Mouse (Mus musculus) limb, embryonic 11.5 days (tissue): ENCODE data around the gene Phf2. TPM values are rescaled to one million over a fixed set of nuclear protein-coding genes. Genes with fewer than 3 reads are reported as not detected.
A peak's percentile ranks its signal among the peaks of the same experiment; 100 is the strongest.
"Not testable (repeated sequence)": the region's sequence is repeated elsewhere in the genome, so short reads cannot be mapped to it uniquely, and the experiment has no call there.

Experiments used
- ATAC-seq: fragments of 200-750 bp; cut with Nextera tagmentation; 2 replicates; pipeline ENCODE4 v1.8.0; 2017; ENCODE audit warnings: low read depth; ENCODE audit not compliant: insufficient number of reproducible peaks, low FRiP score, low TSS enrichment
- DNase-seq: peaks from one replicate; pipeline ENCODE4 v3.0.0-alpha.2; 2015; ENCODE audit warnings: low spot score
- H3K27ac ChIP-seq: fragments of 300-500 bp; sonication (generic); replicated peaks from 2 replicates; pipeline ENCODE4 v1.5.1; 2014; ENCODE audit warnings: low read depth, mild to moderate bottlenecking, low read length
- H3K27me3 ChIP-seq: fragments of 300-500 bp; sonication (generic); 2 replicates; pipeline ENCODE4 v1.6.1; 2014; ENCODE audit warnings: mild to moderate bottlenecking, low read length, mixed read lengths; ENCODE audit not compliant: control insufficient read depth, insufficient read depth
- H3K36me3 ChIP-seq: fragments of 300-500 bp; sonication (generic); 2 replicates; pipeline ENCODE4 v1.6.1; 2014; ENCODE audit warnings: mild to moderate bottlenecking, low read length, moderate library complexity, mixed read lengths; ENCODE audit not compliant: control insufficient read depth, insufficient read depth
- H3K4me1 ChIP-seq: fragments of 300-500 bp; sonication (generic); 2 replicates; pipeline ENCODE4 v1.6.1; 2014; ENCODE audit warnings: low read length, mixed read lengths; ENCODE audit not compliant: control insufficient read depth, insufficient read depth
- H3K4me2 ChIP-seq: fragments of 300-500 bp; sonication (generic); 2 replicates; pipeline ENCODE4 v1.6.1; 2014; ENCODE audit warnings: low read depth, mild to moderate bottlenecking, moderate library complexity; ENCODE audit not compliant: severe bottlenecking
- H3K4me3 ChIP-seq: fragments of 300-500 bp; sonication (generic); 2 replicates; pipeline ENCODE4 v1.5.1; 2014; ENCODE audit warnings: low read depth, low read length
- H3K9ac ChIP-seq: fragments of 300-500 bp; sonication (generic); 2 replicates; pipeline ENCODE4 v1.6.1; 2014; ENCODE audit warnings: mild to moderate bottlenecking, low read length
- H3K9me3 ChIP-seq: fragments of 300-500 bp; sonication (generic); 2 replicates; pipeline ENCODE4 v1.6.1; 2016; ENCODE audit warnings: low read length; ENCODE audit not compliant: control insufficient read depth
- WGBS: fragments of 180-500 bp; shearing (Covaris S2); extraction: QIAGEN DNeasy Blood & Tissue Kit; methylation state at CpG from one replicate; pipeline ENCODE4 v1.1.7; 2014; 5-methylcytosine and 5-hydroxymethylcytosine counted together
- polyA plus RNA-seq: library from polyadenylated mRNA; unstranded; fragments of >200 nt; fragmentation: Nextera tagmentation; extraction: Ambion mirVana; gene quantifications from 2 replicates; pipeline ENCODE4 v1.2.1, GENCODE M21; 2014

Phf2 gene
- polyA plus RNA-seq, 1 experiment from 2014 or later = 11.6 TPM

DNA sequence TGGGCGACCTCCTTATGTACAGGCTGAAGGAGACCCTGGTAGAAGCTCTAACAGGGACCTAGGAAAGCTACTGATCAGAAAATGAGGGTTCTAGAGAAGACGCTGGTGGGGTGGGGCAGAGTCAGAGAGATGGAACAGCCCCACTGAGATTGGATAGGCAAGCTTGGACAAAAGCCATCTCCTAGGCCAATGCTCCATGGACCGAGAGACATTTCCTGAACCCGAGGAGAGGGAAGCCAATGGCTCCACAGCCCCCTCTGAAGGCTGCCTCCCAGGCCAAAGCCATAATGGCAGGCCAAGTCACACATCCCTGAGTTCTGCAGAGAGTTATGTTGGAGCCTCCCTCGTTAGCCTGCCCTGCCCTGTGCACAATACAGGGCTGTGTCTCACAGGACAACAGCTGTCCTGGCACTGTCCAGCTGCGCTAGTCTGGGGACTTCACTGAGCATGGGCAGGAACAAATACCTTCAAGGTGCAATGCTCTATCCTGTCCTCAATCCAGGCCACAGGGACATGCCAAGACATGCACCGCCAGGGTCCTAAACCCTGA, 60.6 kb downstream of the Phf2 start:
- no peak overlapping the region for H3K4me2 ChIP-seq
- ATAC-seq (no peak), DNase-seq (no peak)
- no peaks in the 10 kb centered on the region for H3K27me3 ChIP-seq
- H3K27ac ChIP-seq = no peak overlapping the region
- no peaks in the 10 kb centered on the region; the same call in 1 of the 2 replicates for H3K4me1 ChIP-seq
- 87% methylated on average over 7 of the region's 7 CpGs for WGBS
- H3K36me3 ChIP-seq = peaks cover 18% of the 10 kb centered on the region
- no peak overlapping the region for H3K4me3 ChIP-seq
- no peaks in the 10 kb centered on the region for H3K9me3 ChIP-seq
- no peak overlapping the region for H3K9ac ChIP-seq

- not testable (repeated sequence) for H3K9me3 ChIP-seq, ATAC-seq, H3K27ac ChIP-seq, H3K4me1 ChIP-seq, DNase-seq, H3K27me3 ChIP-seq, H3K4me3 ChIP-seq, H3K4me2 ChIP-seq, H3K9ac ChIP-seq
- 83% methylated on average over 4 of the region's 4 CpGs for WGBS
- H3K36me3 ChIP-seq = peaks cover 14% of the 10 kb centered on the region
These were observed 61.3 kb downstream of the Phf2 start for GRCm38 (mm10) chr13:48809668-48810067.

DNA sequence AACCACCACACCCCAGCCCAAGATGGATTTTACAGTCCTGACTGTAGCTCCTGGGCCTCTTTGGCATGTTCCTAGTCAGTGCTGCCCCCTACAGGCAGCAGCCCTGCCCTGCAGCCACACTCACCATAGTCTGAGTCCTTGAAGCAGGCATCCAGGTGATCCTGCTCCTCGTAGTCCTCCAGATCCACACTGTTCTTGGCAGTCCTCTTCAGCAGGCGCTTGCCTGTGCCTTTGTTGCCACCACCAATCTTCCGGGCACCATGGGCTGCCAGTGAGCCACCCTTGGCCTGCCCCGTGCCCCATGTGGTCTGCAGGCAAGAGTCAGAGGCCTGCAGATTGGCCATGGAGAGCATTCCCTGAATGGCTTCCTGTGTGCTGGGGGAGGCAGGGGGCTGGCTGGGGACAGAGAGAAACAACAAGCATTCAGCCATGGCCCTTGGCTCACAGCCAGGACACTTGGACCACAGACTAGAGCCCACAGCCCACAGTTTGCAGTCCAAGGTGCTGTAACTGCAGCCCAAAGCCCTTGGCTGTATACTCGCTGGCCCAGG, 63.4 kb downstream of the Phf2 start:
- no peaks in the 10 kb centered on the region for H3K9me3 ChIP-seq
- H3K27me3 ChIP-seq = no peaks in the 10 kb centered on the region
- no peak overlapping the region for H3K27ac ChIP-seq
- no peak overlapping the region for H3K9ac ChIP-seq
- H3K4me3 ChIP-seq = no peak overlapping the region
- no peaks in the 10 kb centered on the region; the same call in 1 of the 2 replicates for H3K4me1 ChIP-seq
- H3K4me2 ChIP-seq = no peak overlapping the region
- no peak for ATAC-seq
- DNase-seq = peak; percentile 78
- peaks cover 25% of the 10 kb centered on the region for H3K36me3 ChIP-seq
- WGBS = 74% methylated on average over 5 of the region's 5 CpGs

DNA sequence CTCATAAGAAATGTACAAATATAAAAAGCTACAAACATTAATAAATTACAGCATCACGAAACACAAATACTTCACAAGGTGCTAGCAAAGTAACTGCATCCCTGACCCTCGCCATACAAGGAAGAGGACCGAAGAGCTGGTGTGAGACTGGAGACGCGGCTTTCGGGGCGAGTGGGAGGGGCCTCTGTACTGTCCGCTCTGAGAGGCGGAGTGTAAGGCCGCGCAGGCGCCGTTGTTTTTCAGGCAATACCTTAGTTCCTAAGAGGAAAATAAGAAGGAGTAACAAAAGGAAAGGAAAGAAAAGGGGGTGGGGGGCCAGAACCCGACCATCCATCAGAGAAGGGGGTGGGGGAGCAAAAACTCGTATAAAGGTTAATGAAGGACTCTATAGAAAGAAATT, 68.7 kb downstream of the Phf2 start:
- Histone ChIP-seq H3K27me3 (no peaks in the 10 kb centered on the region), H3K27ac (no peak overlapping the region), H3K9ac (no peak overlapping the region), H3K9me3 (no peaks in the 10 kb centered on the region), H3K4me1 (peaks cover 2% of the 10 kb centered on the region; the same call in 1 of the 2 replicates), H3K4me3 (no peak overlapping the region), H3K4me2 (no peak overlapping the region), H3K36me3 (peaks cover 21% of the 10 kb centered on the region)
- WGBS = 39% methylated on average over 15 of the region's 15 CpGs
- ATAC-seq = no peak
- no peak for DNase-seq

- DNase-seq (peak; percentile 87), ATAC-seq (peak; percentile 34; the same call in 1 of the 2 replicates)
- H3K9me3 ChIP-seq = no peaks in the 10 kb centered on the region
- 27% methylated on average over 11 of the region's 11 CpGs for WGBS
- H3K27ac ChIP-seq = no peak overlapping the region
- H3K4me2 ChIP-seq = no peak overlapping the region
- H3K4me3 ChIP-seq = no peak overlapping the region
- no peak overlapping the region for H3K9ac ChIP-seq
- peaks cover 2% of the 10 kb centered on the region; the same call in 1 of the 2 replicates for H3K4me1 ChIP-seq
- peaks cover 19% of the 10 kb centered on the region for H3K36me3 ChIP-seq
- no peaks in the 10 kb centered on the region for H3K27me3 ChIP-seq
These were observed 69.9 kb downstream of the Phf2 start for GRCm38 (mm10) chr13:48800850-48801546.

- Histone ChIP-seq H3K4me1 (peaks cover 2% of the 10 kb centered on the region; the same call in 1 of the 2 replicates), H3K36me3 (peaks cover 7% of the 10 kb centered on the region), H3K4me2 (no peak overlapping the region), H3K27me3 (no peaks in the 10 kb centered on the region), H3K9me3 (no peaks in the 10 kb centered on the region), H3K4me3 (no peak overlapping the region), H3K9ac (no peak overlapping the region), H3K27ac (no peak overlapping the region)
- WGBS = 30% methylated on average over 14 of the region's 14 CpGs
- no peak for ATAC-seq
- no peak for DNase-seq
These were observed 72.6 kb downstream of the Phf2 start for GRCm38 (mm10) chr13:48798256-48798771.

- Histone ChIP-seq H3K4me3 (no peak overlapping the region), H3K4me2 (no peak overlapping the region), H3K36me3 (no peaks in the 10 kb centered on the region), H3K9me3 (no peaks in the 10 kb centered on the region), H3K27ac (no peak overlapping the region), H3K9ac (no peak overlapping the region), H3K27me3 (no peaks in the 10 kb centered on the region), H3K4me1 (peaks cover 2% of the 10 kb centered on the region; the same call in 1 of the 2 replicates)
- DNase-seq = no peak
- WGBS = 66% methylated on average over 11 of the region's 11 CpGs
- ATAC-seq = no peak
These were observed 74.0 kb downstream of the Phf2 start for GRCm38 (mm10) chr13:48796906-48797305.

DNA sequence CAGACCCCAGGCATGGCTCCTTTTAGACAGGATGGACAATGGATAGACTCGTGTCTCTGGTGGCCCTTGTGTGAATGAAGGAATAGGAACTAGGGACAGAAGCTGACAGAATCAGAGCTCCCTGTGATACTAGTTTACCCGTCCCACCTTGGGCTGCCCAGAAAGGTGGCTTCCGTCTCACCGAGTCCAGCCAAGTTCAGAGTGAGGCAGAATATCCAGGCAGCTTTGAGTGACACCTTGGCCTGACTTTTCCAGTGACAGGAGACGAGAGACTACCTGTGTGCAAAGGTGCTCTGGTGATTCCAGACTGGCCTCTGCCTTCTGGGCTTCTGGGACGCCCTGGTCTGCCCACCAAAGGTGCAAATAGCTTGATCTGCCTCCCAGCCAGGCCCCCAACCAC, 75.2 kb downstream of the Phf2 start:
- Histone ChIP-seq H3K4me1 (peaks cover 2% of the 10 kb centered on the region; the same call in 1 of the 2 replicates), H3K4me2 (no peak overlapping the region), H3K27me3 (no peaks in the 10 kb centered on the region), H3K27ac (no peak overlapping the region), H3K36me3 (no peaks in the 10 kb centered on the region), H3K4me3 (no peak overlapping the region), H3K9ac (no peak overlapping the region), H3K9me3 (no peaks in the 10 kb centered on the region)
- DNase-seq (no peak), ATAC-seq (no peak)
- 85% methylated on average over 6 of the region's 6 CpGs for WGBS
